Mouse (Mus musculus): ENCODE results near the gene Npm1.

Gene Npm1

DNA sequence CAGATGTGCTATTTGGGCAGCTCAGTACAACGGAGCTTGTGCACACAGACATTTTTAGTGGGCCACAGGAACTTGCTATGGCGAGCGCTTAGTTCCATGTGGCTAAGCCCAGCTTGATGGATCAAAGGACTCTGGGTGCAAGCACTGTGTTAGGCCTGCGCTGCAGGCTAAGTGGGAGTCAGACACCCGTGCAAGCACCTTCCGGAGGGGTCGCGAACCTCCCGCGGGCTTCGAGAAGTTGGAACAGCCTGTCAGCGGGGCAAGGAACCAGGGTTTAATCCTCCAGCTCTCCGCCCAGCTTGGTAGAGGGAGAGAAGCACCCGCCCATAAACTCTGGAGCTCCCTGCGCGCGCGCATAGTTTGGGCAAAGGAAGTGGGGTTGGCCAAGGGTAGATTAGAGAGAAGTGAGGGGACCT, 17.7 kb upstream of the Npm1 start:
- 28% methylated on average over 18 of the region's 18 CpGs for WGBS

DNA sequence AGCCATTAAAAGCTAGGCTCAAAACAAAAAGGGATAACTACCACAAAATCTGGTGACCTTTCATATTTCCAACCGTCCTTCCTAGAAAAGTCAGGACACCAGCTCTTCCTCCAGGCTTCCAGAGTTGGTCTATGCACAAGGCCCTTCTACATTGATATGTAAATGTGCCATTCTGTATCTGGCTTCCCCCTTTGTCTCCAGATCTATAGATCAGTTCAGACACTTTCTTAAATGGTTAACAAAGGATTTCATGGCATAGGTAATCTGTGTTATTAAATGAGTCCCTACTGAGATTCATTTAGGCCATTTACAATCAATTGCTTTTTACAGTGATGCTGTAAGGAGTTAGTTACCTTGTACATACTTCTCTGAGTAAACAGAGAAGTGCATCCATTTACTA, 16.8 kb upstream of the Npm1 start:
- WGBS, result 74% methylated on average over 1 of the region's 1 CpGs

DNA sequence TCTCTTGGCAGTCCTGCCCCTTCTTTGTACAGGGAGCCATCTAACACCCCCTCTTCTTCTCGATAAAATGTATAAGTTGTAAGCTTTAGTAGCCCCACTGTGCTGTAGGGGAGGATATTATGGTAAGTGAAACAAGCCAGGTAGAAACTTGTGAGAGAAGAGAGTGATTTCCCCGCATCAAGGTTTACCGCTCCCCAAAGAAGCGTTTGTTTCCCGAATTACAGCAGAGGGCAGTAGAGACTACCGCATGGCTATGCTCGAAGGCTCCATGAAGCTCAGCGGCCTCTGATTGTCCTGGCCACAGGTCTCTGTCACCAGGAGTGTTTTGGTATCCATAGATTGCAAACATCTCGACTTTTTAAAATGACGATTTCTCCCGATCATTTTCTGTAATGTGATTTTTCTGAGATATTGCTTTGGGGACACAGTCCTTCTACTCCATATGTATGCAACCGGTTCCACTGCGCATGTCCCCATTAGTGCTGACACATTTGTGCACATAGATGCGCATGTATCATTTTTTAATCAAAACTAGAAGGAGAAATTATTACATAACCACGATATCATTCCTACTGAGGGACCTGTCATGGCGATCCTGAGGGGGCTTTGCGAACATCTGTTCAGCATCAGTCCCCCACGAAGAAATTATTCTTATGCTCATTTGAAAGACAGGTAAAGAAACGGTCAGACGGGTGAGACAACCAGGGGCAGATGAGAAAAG, 13.7 kb upstream of the Npm1 start:
- WGBS, result 35% methylated on average over 20 of the region's 20 CpGs

DNA sequence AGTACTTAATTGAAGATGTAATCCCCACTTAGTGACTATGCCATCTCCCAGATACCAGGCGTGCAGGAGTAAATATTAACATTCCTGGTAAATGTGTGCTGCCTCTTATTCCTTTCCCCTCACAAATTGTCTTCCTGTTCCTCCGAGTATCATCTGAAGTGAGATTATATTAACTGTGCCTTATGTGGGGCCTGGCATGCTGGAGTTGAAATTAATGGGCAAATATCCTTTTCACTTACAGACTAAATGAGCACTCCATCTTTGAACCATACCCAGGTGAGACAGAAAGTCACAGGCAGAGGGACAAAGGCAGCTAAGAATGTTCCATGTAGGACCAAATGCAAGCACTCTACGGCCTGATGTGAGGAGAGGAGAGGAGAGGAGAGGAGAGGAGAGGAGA, 12.8 kb upstream of the Npm1 start:
- 80% methylated on average over 3 of the region's 3 CpGs for WGBS

DNA sequence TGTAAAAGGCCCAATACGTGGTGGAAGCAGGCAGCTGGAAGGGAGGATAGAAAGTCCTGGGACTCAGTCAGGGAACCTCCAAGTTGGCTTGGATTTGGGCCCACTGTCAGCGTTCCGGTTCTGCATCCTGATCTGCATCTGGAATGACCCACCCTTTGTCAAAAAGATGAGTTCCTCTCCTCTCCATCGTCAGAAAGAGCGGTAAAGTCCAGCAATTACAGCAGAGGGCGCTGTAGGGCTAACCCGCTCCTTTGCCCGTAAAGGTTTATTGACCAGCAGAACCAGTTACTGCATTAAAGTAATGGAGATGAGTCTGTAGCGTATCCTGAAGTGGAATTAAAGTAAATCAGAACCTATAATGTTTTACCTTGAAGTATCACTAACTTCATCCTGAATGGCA, 7.5 kb upstream of the Npm1 start:
- 23% methylated on average over 9 of the region's 9 CpGs for WGBS

DNA sequence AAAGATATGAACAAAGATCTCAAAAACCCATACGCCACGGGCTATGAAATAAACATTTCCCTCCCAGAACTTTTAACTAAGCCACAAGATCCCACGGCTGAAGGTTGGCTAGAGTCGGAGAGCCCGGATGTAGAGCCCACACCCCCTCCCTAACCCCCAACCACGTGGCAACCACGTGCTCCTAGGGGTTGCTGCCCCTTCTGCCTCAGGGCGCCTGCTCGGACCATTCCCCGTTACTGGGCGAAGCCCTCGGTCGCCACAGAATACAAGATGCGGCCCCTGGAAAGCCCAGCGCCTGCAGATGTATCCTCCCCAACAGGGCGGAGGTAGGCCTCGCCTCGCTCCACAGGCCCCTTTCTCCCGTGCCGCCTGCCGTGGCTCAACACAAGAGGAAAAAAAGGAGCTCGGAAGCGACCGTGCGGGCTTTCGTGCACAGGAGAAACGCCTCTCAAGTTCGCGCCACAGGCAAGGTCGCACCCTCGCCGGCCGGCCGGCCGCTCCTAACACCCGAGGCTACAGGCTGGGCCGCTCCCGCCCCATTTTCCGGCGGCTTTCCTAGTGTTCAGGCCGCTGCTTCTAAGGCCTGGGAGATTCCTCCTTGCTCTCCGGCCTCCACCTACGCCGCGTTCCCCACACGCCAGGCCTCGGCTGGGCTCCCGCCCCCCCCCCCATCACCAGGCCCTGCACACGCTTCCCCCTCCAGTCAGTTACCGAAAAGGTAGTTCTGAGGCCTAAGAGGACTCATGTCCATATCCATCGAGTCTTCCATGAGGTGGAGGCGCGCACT, 602 bp downstream of the Npm1 start:
- 3% methylated on average over 53 of the region's 53 CpGs for WGBS

DNA sequence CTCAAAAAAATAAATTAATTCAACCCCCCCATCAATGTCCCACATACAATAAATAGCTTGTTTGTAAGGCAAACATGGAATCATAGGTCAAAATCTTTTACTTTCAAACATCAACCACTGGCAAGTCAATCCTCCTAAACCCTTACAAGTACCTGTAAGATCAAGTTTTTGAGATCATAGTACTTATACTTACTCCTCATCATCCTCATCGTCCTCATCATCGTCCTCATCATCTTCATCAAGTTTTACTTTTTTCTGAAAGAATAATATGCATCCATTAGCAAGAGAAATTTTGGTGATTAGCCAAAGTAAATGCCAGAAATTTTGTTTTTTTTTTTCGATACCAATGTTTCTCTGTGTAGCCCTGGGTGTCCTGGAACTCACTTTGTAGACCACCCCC, 3.3 kb downstream of the Npm1 start:
- 92% methylated on average over 3 of the region's 3 CpGs for WGBS

DNA sequence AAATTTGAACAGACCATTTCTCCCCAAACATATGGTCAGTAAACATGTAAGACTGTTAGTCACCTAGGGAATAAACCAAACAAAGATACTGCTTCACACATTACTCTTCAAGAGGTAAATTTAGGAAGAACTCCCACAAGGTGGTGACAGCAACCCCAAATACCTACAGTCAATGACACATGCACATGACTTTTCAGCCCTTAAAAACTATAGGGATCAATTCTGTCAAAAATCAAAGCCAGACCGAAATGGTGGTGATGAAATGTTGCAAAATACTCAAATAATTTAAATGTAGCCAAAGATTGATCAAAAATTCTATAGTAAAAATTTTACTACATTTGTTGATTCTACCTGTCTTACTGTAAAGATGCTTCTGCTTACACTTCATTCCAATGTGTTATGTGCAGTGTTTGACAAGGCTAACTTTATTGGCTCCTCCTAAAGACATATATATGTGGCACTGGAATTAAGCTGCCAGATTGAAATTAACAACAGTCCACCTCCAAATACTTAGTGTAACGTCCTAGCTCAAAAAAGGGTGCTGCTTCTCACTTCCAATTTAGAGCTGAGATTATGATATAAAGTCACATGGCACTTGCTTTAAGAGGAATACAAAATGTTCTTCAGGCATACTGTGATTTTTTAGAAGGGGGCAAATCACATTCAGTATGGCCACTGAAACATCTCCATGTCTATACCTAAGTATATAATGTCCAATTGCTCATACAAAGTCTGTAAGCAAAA, 5.4 kb downstream of the Npm1 start:
- 73% methylated on average over 2 of the region's 2 CpGs for WGBS

DNA sequence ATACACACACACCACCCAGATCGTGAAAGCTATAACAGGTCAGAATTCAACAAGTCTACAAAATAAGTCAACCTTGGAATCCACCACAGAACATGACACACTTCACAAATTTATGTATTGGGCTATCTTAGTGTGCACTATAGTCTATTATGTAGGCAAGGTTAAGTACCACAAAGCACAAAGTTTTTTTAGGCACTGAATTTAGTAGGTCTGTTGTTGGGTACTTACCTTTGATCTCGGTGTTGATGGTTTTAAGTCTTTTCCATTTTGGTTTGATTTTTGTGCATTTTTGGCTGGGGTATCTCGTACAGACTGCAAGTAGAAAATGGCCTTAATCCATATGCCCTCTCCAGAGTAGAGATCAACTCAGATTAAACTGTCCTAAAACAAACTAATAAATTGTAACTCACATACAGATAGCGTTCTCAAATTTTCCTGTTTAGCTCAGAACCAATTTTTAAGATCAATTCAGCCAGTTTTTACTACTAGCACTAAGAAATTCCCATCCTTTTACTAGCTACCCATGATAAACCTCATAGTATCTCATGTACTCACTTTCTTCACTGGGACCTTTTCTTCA, 6.5 kb downstream of the Npm1 start:
- 86% methylated on average over 4 of the region's 4 CpGs for WGBS

DNA sequence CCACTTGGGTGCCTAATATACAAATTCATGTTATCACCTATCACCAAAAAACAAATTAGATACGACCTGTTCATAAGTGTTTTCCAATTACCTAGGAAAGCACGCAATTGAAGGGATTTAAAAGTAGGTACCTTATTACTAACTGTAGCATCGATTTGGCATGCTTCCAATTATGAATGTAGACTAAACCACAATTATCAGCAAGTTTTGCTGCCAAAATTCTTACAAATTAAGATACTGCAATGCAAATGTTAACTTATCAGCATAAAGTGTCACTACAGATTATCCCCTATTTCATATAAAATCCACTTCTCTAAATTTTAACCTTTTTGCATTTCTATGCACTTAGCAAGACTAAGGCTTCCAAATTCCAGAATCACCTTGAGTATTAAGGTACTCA, 8.5 kb downstream of the Npm1 start:
- WGBS, result 81% methylated on average over 3 of the region's 3 CpGs

DNA sequence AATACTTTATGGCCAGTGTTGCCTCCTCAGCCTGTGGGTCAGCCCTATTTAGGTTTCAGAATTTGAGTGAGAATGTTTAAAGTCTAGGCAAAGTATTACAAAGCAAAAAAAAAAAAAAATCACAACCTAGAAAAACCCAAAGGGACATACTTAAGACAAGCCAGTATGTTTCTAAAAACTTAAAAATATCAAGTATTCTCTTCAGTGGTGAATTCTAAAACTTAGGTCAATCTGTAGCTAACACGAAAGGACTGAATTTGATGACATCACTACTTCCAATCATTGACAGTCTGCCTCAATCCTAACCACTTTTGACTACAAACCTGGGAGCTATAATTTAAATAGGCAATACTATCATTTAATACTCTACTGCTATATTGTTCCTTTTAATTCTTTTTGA, 10.0 kb downstream of the Npm1 start:
- WGBS, result 77% methylated on average over 1 of the region's 1 CpGs

DNA sequence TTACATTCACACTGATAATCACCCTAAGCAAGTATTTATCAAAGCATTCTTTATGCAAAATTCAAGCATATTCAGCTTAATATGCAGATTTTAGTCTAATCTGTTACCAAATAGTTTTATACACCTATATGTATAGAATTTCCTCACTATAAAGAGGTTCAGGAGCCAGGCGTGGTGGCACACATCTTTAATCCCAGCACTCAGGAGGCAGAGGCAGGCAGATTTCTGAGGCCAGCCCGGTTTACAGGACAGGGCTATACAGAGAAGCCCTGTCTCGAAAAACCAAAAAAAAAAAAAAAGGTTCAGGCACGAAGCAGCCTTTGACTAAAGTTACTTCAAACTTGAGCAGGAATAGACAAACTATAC, 11.2 kb downstream of the Npm1 start:
- WGBS, result 76% methylated on average over 4 of the region's 4 CpGs

DNA sequence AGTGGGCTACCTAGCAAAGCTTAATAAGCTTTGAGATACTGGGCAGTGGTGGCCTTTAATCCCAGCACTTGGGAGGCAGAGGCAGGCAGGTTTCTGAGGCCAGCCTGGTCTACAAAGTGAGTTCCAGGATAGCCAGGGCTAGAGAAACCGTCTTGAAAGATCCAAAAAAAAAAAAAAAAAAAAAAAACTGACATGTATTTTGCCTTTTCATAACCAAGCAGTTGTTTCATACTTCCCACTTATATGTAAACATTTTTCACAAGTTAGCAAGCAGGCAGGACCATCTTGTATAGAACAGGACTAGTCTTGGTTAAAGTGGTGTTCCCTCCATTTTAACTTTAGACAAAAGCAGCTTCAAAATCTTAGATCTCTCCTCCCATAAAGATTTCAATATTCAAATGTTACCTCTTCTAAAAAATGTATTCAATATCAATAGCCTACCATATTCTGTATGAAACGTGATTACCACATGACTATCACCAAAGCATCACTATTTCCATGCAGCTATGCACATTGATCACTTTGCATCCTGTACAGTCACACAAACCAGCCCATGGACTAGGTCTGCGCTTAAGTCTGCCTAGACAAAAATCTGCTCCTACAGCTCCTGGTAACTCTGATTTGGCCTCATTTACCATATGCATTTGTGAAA, 11.8 kb downstream of the Npm1 start:
- WGBS, result 78% methylated on average over 3 of the region's 3 CpGs

DNA sequence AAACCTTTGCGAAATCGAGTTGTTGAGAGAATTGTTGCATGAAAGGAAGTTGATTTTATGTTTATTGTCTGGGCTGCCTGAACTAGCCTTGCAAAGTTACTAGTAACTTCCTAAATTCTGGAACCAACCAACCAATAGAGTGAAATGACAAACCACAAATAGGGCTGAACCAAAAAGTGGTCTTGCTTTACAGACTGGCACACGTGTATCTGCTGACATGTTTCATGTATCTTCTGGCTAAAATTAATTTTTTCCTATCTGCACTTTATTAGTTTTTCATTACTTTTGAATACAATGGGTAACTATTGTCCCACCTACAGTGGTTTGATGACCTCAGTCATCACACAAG, 13.9 kb downstream of the Npm1 start:
- WGBS, result 45% methylated on average over 3 of the region's 3 CpGs

DNA sequence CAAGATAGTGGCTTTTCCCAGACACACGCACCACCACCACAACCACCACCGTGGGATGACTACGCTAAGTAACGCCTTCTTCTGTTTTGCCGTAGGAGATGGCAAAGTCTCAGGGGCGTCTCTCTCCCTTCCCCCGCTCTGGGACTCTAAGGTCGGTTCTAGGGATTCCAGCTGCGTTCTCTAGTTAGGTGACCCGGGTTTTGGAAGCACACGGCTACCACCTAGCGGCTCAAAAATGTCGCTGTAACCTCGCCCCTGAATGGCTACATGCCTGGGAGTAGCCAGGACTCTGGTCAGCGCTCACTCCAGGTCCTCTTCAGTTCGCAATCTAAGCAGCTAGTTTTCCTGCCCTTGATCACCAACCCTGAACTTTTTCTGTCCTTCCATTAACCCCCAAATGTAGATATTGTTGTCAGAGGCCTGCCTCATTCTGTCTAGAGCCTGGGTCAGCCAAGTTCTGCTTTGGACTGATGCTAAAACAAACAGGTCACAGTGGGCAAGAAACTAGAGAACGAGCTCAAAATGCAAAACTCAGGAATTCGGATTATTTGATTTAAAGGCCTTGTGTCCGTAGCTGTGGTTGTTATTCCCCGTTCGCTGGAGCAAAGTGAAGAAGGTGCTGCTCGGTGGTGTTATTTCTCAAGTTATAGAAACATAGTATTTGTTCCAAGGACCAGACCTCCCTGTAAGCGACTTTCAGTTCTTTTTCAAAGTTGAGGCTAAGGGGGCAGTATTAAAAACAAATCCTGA, 14.5 kb downstream of the Npm1 start:
- 16% methylated on average over 23 of the region's 23 CpGs for WGBS

DNA sequence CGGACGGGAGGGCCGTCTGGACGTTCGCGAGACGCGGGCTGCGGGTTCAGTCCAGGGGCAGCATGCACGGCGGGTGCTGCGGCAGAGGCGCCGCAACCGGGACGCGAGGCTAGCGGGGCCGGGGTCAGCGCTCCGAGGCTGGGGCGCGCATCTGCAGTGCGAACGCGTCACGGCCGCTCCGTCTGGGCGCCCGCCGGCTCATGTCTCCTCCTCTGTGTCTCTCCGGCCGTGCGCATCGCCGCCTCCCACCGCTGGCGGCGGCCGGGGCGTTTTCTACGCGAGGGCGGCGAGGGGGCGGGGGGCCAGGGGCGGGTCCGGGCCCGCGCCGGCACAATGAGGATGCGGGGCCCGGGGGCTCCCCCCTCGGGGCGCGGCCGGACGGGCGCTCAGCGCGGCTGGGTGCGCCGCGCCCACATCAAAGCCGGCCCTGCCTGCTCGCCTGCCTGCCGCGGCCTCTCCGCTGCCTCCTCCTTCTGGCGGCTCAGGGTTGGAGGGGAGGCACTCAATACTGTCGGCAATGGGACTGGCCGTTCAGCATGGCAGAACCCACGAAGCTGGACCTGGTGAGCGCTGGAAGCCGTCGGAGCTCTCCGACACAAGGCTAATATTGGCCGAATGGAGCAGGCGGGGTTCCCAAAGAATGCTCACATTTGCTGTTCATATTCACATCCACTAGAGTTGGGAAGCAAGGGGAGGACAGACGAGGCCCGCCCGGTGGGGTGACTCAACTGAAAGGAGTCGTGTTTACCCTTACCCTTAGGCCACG, 15.3 kb downstream of the Npm1 start:
- 1% methylated on average over 78 of the region's 85 CpGs for WGBS

DNA sequence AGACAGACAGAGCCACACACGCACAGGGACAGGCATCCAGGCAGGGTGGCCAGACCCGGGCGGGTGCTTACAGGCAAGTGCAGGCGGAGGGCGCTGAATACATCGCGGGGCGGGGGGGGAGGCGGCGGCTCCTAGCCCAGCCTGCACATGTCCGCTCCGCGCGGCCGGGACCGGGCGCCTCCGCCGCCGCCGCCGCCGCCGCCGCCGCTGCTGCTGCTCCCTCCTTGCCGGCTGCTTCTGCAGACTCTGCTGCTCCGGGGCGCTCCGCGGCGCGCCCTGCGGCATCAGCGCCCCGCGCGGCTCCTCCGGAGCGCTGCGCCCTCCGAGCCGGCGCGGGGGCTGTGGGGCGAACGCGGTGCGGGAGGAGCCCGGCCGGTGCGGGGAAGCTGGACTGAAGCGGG, 15.8 kb downstream of the Npm1 start, which contains the start of gene Fgf18:
TSS of gene Fgf18 (minus strand) at position 230 of the 401 bp plus-strand sequence.
- under 1% methylated on average over 30 of the region's 53 CpGs for WGBS

DNA sequence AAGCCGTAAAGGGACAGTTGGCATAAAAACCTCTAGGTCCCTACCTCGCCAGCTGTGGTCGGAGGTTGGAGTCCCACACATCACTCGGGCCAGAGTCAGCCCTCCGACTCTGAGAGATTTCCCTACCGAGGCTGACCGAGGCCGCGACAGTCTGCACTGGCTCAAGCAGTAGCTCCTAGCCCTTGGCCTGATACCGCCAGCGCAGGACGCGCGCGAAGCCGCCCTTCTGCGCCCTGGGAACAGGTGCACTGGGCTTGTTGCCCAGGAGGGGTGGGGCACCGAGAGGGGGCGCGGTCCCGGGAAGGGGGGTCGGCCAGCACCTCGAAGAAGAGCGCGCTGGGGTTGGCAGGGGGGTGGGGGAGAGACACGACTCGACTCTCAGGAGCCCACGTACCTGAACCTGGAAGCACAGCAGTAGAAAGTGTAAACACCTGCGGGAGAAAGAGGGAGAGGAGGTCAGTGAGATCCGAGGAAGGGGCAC, 16.3 kb downstream of the Npm1 start:
- WGBS, result under 1% methylated on average over 30 of the region's 30 CpGs

DNA sequence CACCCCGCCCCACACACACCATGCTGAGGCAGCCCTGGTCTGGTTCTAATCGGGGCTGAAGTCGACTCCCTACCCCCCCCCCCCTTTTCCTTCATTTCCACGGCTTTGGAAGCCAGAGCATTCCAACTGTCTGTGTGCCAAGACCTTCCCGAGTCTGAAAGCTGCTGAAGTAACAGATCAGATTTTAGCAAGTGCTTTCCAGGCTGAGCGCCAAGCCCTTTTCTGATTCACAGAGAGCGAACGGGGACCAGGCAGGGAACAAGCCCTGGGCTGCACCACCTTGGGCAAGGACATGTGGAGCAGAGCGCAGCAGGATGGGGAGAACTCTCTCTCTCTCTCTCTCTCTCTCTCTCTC, 16.9 kb downstream of the Npm1 start:
- WGBS, result 1% methylated on average over 9 of the region's 9 CpGs
